Mouse (Mus musculus) stomach, embryonic 16.5 days (tissue): ENCODE measurements around the gene Stambpl1. TPM values are rescaled to one million over a fixed set of nuclear protein-coding genes. Genes with fewer than 3 reads are reported as not detected.

Source experiments
- ATAC-seq: fragments of 200-750 bp; cut with Nextera tagmentation; 2 replicates; pipeline ENCODE4 v1.8.0; 2017; ENCODE audit warnings: moderate number of reproducible peaks, moderate TSS enrichment; ENCODE audit not compliant: insufficient read depth, low FRiP score
- H3K27ac ChIP-seq: fragments of 300-500 bp; sonication (generic); 2 replicates; pipeline ENCODE4 v1.5.1; 2014; ENCODE audit warnings: low read length
- H3K27me3 ChIP-seq: fragments of 300-500 bp; sonication (generic); 2 replicates; pipeline ENCODE4 v1.6.1; 2014; ENCODE audit warnings: low read length, control low read depth, mixed read lengths; ENCODE audit not compliant: control insufficient read depth, insufficient read depth
- H3K36me3 ChIP-seq: fragments of 300-500 bp; sonication (generic); 2 replicates; pipeline ENCODE4 v1.6.1; 2014; ENCODE audit warnings: low read length; ENCODE audit not compliant: control insufficient read depth, insufficient read depth
- H3K4me1 ChIP-seq: fragments of 300-500 bp; sonication (generic); 2 replicates; pipeline ENCODE4 v1.6.1; 2014; ENCODE audit warnings: low read length, control low read depth, mixed read lengths; ENCODE audit not compliant: control insufficient read depth, insufficient read depth
- H3K4me2 ChIP-seq: fragments of 300-500 bp; sonication (generic); 2 replicates; pipeline ENCODE4 v1.6.1; 2014; ENCODE audit warnings: low read depth, low read length, mixed read lengths
- H3K4me3 ChIP-seq: fragments of 300-500 bp; sonication (generic); replicated peaks from 2 replicates; pipeline ENCODE4 v1.5.1; 2014; ENCODE audit warnings: mild to moderate bottlenecking, low read length
- H3K9ac ChIP-seq: fragments of 300-500 bp; sonication (generic); 2 replicates; pipeline ENCODE4 v1.6.1; 2014; ENCODE audit warnings: low read length
- H3K9me3 ChIP-seq: fragments of 300-500 bp; sonication (generic); replicated peaks from 2 replicates; pipeline ENCODE4 v1.6.1; 2016; ENCODE audit warnings: low read length, control low read depth; ENCODE audit not compliant: control insufficient read depth
- WGBS: fragments of 180-500 bp; shearing (Covaris S2); extraction: QIAGEN DNeasy Blood & Tissue Kit; methylation state at CpG from one replicate; pipeline ENCODE4 v1.1.7; 2014; 5-methylcytosine and 5-hydroxymethylcytosine counted together
- polyA plus RNA-seq: library from polyadenylated mRNA; unstranded; fragments of >200 nt; fragmentation: Nextera tagmentation; extraction: Ambion mirVana; gene quantifications from 2 replicates; pipeline ENCODE4 v1.2.1, GENCODE M21; 2015

Stambpl1 gene
- polyA plus RNA-seq, 1 experiment from 2014 or later: 13.2 TPM

- H3K4me2 ChIP-seq: no peak overlapping the region
- ATAC-seq: no peak
- no peaks in the 10 kb centered on the region for H3K27me3 ChIP-seq
- no peaks in the 10 kb centered on the region for H3K9me3 ChIP-seq
- no peaks in the 10 kb centered on the region; the same call in 1 of the 2 replicates for H3K4me1 ChIP-seq
- no peaks in the 10 kb centered on the region for H3K36me3 ChIP-seq
- 97% methylated on average over 1 of the region's 1 CpGs for WGBS
- no peak overlapping the region for H3K9ac ChIP-seq
- H3K27ac ChIP-seq: no peak overlapping the region
- H3K4me3 ChIP-seq: no peak overlapping the region
These were observed 81.0 kb downstream of the Stambpl1 start for GRCm38 (mm10) chr19:34273073-34273472.

DNA sequence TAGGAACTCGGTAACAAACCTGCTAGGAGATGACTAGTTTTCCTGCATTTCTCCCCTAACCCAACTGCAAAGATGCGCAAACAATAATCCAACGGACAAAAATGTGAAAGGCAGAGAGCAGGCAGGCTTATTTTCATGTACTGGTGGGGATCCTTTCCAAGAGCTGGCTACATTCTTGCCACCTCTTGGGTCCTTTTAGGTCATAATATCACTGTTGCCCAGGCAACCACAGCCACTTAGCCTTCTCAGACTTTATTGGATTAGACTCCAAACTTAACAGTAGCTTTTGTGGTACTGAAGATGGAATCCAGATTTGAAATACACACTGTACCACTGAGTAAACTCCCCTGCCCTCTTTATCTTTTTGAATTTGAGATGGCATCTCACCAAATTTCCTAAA, 86.0 kb downstream of the Stambpl1 start:
- H3K27me3 ChIP-seq: no peaks in the 10 kb centered on the region
- 71% methylated on average over 3 of the region's 3 CpGs for WGBS
- no peaks in the 10 kb centered on the region for H3K4me1 ChIP-seq
- no peak overlapping the region for H3K4me2 ChIP-seq
- no peak overlapping the region for H3K27ac ChIP-seq
- ATAC-seq: no peak
- H3K9ac ChIP-seq: no peak overlapping the region
- H3K4me3 ChIP-seq: no peak overlapping the region
- no peaks in the 10 kb centered on the region for H3K36me3 ChIP-seq
- H3K9me3 ChIP-seq: no peaks in the 10 kb centered on the region

GRCm38 (mm10) chr19:34283614-34284013, 91.6 kb downstream of the Stambpl1 start:
- 53% methylated on average over 6 of the region's 6 CpGs for WGBS
- H3K9me3 ChIP-seq: no peaks in the 10 kb centered on the region
- no peak for ATAC-seq
- no peak overlapping the region for H3K4me3 ChIP-seq
- no peaks in the 10 kb centered on the region for H3K27me3 ChIP-seq
- H3K27ac ChIP-seq: no peak overlapping the region
- no peak overlapping the region for H3K4me2 ChIP-seq
- H3K36me3 ChIP-seq: no peaks in the 10 kb centered on the region
- H3K4me1 ChIP-seq: no peaks in the 10 kb centered on the region
- H3K9ac ChIP-seq: no peak overlapping the region

GRCm38 (mm10) chr19:34284383-34284782, 92.4 kb downstream of the Stambpl1 start:
- H3K4me2 ChIP-seq: peak overlapping the region; percentile 34
- H3K9me3 ChIP-seq: no peaks in the 10 kb centered on the region
- H3K4me1 ChIP-seq: no peaks in the 10 kb centered on the region
- H3K4me3 ChIP-seq: no peak overlapping the region
- WGBS: 50% methylated on average over 10 of the region's 10 CpGs
- no peak for ATAC-seq
- H3K36me3 ChIP-seq: no peaks in the 10 kb centered on the region
- H3K27me3 ChIP-seq: no peaks in the 10 kb centered on the region
- no peak overlapping the region for H3K27ac ChIP-seq
- no peak overlapping the region for H3K9ac ChIP-seq

- Histone ChIP-seq H3K4me2 (no peak overlapping the region), H3K9me3 (no peaks in the 10 kb centered on the region), H3K4me3 (no peak overlapping the region), H3K27ac (no peak overlapping the region), H3K27me3 (no peaks in the 10 kb centered on the region), H3K4me1 (no peaks in the 10 kb centered on the region), H3K36me3 (no peaks in the 10 kb centered on the region), H3K9ac (no peak overlapping the region)
- WGBS: 36% methylated on average over 2 of the region's 2 CpGs
- ATAC-seq: no peak
These were observed 92.8 kb downstream of the Stambpl1 start for GRCm38 (mm10) chr19:34284826-34285225.

DNA sequence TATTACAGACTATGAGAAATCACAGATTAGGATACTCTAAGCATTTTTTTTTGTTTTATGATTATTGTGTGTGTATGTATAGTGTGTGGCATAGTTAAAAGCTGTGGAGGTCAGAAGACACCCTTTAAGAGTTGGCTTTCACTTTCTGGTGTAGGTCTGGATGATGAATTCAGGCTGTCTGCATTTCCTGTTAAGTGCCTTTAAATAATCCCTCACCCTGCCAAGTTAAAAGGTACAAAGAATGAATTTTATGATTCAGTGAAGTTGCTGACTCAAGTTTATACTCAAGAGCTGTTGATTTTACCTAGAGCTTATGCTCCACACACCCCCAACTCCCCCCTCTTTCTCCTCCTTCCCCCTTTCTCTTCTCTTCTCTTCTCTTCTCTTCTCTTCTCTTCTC, 95.2 kb downstream of the Stambpl1 start:
- Histone ChIP-seq H3K27ac (no peak overlapping the region), H3K9ac (no peak overlapping the region), H3K4me3 (no peak overlapping the region), H3K4me2 (no peak overlapping the region), H3K36me3 (no peaks in the 10 kb centered on the region), H3K27me3 (no peaks in the 10 kb centered on the region), H3K4me1 (0 out of 2 replicates have a peak, but pooled peaks cover 7% of the 10 kb centered on the region), H3K9me3 (no peaks in the 10 kb centered on the region)
- no peak for ATAC-seq

- Histone ChIP-seq H3K4me1 (0 out of 2 replicates have a peak, but pooled peaks cover 7% of the 10 kb centered on the region), H3K4me2 (no peak overlapping the region), H3K4me3 (no peak overlapping the region), H3K27me3 (no peaks in the 10 kb centered on the region), H3K9ac (no peak overlapping the region), H3K27ac (no peak overlapping the region), H3K9me3 (no peaks in the 10 kb centered on the region), H3K36me3 (no peaks in the 10 kb centered on the region)
- WGBS: 73% methylated on average over 13 of the region's 13 CpGs
- ATAC-seq: no peak
These were observed 95.8 kb downstream of the Stambpl1 start for GRCm38 (mm10) chr19:34287656-34288415.

- no peak overlapping the region for H3K4me2 ChIP-seq
- ATAC-seq: no peak
- 94% methylated on average over 1 of the region's 1 CpGs for WGBS
These were observed 96.7 kb downstream of the Stambpl1 start for GRCm38 (mm10) chr19:34288696-34289095.

More at GRCm38 (mm10) chr19:34288696-34289095, 96.7 kb downstream of the Stambpl1 start:
- no peak overlapping the region for H3K4me3 ChIP-seq
- H3K27me3 ChIP-seq: no peaks in the 10 kb centered on the region
- H3K9me3 ChIP-seq: no peaks in the 10 kb centered on the region
- H3K27ac ChIP-seq: no peak overlapping the region
- 0 out of 2 replicates have a peak, but pooled peaks cover 7% of the 10 kb centered on the region for H3K4me1 ChIP-seq
- no peaks in the 10 kb centered on the region for H3K36me3 ChIP-seq
- H3K9ac ChIP-seq: no peak overlapping the region
